Mouse (Mus musculus) C2C12 (cell line): Measurements from ENCODE around the gene Pla2g2f. TPM values are rescaled to one million over a fixed set of nuclear protein-coding genes. Genes with fewer than 3 reads are reported as not detected.

ENCODE experiments used
- H3K27me3 ChIP-seq: one replicate; pipeline ENCODE4 v1.6.1; 2011; ENCODE audit not compliant: control insufficient read depth, insufficient read depth, insufficient read length
- H3K36me3 ChIP-seq: one replicate; pipeline ENCODE4 v1.6.1; 2011; ENCODE audit not compliant: control insufficient read depth, insufficient read depth
- H3K4me3 ChIP-seq: one replicate; pipeline ENCODE4 v1.5.1; 2011; ENCODE audit warnings: mild to moderate bottlenecking, control low read depth; ENCODE audit not compliant: poor library complexity, insufficient read depth, severe bottlenecking
- H3K79me2 ChIP-seq: one replicate; pipeline ENCODE4 v1.6.1; 2011; ENCODE audit not compliant: control insufficient read depth, insufficient read depth
- H3K79me3 ChIP-seq: one replicate; pipeline ENCODE4 v1.6.1; 2011; ENCODE audit warnings: low read depth, control low read depth
- H3ac ChIP-seq: one replicate; pipeline ENCODE3; 2011; ENCODE audit warnings: low read depth; ENCODE audit not compliant: control insufficient read depth, insufficient read length
- CEBPB ChIP-seq: IDR thresholded peaks from one replicate; pipeline ENCODE4 v1.6.1; 2011; ENCODE audit warnings: low read depth, mild to moderate bottlenecking, control low read depth, moderate library complexity
- CTCF ChIP-seq: IDR thresholded peaks from one replicate; pipeline ENCODE4 v1.5.1; 2011; ENCODE audit not compliant: control insufficient read depth, insufficient read depth, insufficient read length
- FOSL1 ChIP-seq: IDR thresholded peaks from one replicate; pipeline ENCODE4 v1.8.0; 2011; ENCODE audit warnings: mild to moderate bottlenecking, low read length; ENCODE audit not compliant: poor library complexity, insufficient read depth, severe bottlenecking
- MAX ChIP-seq: IDR thresholded peaks from one replicate; pipeline ENCODE4 v1.6.1; 2011; ENCODE audit warnings: mild to moderate bottlenecking, control low read depth
- MYOD1 ChIP-seq: IDR thresholded peaks from one replicate; pipeline ENCODE4 v1.6.1; 2011; ENCODE audit warnings: low read depth; ENCODE audit not compliant: control insufficient read depth, insufficient read length
- MYOG ChIP-seq: IDR thresholded peaks from one replicate; pipeline ENCODE4 v1.6.1; 2011; ENCODE audit not compliant: control insufficient read depth, insufficient read length; ENCODE audit errors: extremely low read depth
- USF1 ChIP-seq: IDR thresholded peaks from one replicate; pipeline ENCODE4 v1.6.1; 2011; ENCODE audit warnings: low read depth, mild to moderate bottlenecking, control low read depth, moderate library complexity
- polyA plus RNA-seq: library from polyadenylated mRNA; unstranded; fragments of >200 nt; fragmentation: generic; extraction: Trizol; gene quantifications from one replicate; pipeline ENCODE4 v1.2.1, GENCODE M21; 2012; ENCODE audit warnings: missing spikeins

Pla2g2f gene
- polyA plus RNA-seq, 1 experiment, result not detected

DNA sequence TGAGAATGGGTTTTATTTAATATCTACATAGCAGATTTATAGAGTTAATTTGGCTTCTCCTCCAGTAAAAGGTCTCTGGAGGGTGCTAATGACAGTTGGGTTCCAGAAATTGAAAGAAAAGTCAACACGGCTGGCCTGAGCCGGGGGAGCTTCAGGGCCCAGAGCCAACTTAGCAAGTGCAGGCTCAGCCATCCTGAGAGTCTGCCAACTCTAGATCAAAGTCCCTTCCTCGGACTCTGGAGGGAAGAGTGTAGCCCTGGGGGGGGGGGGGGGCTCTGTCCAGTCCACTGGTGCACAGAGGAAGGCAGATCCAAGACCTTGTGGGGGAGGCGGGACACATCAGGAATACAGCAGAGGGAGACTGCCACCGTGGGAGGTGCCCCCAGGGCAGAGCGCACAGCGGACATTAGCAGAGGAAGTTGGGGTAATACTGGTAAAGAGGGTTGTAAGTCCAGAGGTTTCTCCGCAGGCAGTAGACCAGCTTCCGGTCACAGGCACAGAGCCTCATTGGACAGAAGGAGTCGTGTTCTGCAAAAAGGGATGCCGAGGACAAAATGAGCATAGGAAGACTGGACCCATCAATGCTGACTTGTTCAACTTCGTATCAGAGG, 42.8 kb upstream of the Pla2g2f start:
- TF ChIP-seq MYOD1 (no peak), FOSL1 (no peak), CTCF (no peak)
- Histone ChIP-seq H3K79me2 (no peaks in the 10 kb centered on the region), H3K79me3 (no peaks in the 10 kb centered on the region), H3ac (no peak overlapping the region), H3K36me3 (no peaks in the 10 kb centered on the region), H3K27me3 (peaks cover 18% of the 10 kb centered on the region), H3K4me3 (no peak overlapping the region)

DNA sequence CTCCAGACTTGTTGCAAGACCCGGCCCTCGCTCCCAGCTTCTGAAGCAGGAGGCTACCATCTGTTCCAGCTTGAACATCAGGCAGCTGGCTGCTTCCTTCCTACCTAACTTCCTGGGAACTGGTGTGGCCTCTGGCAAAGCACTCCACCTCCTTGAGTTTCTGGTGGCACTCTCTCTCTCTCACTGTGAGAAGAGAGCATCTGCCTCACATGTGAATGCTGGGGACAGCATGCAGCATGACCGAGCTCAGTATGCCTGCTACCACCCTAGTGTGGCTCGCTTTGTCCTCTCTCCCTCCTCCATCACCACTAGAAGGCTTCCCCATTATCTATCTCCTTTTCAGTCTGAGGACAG, 39.8 kb upstream of the Pla2g2f start:
- no peaks in the 10 kb centered on the region for H3K36me3 ChIP-seq
- no peak overlapping the region for H3ac ChIP-seq
- no peak overlapping the region for H3K4me3 ChIP-seq
- TF ChIP-seq MAX (no peak), USF1 (no peak), FOSL1 (no peak), MYOG (no peak), CEBPB (no peak), CTCF (no peak), MYOD1 (no peak)
- no peaks in the 10 kb centered on the region for H3K79me3 ChIP-seq
- H3K79me2 ChIP-seq, result no peaks in the 10 kb centered on the region
- peaks cover 24% of the 10 kb centered on the region for H3K27me3 ChIP-seq

DNA sequence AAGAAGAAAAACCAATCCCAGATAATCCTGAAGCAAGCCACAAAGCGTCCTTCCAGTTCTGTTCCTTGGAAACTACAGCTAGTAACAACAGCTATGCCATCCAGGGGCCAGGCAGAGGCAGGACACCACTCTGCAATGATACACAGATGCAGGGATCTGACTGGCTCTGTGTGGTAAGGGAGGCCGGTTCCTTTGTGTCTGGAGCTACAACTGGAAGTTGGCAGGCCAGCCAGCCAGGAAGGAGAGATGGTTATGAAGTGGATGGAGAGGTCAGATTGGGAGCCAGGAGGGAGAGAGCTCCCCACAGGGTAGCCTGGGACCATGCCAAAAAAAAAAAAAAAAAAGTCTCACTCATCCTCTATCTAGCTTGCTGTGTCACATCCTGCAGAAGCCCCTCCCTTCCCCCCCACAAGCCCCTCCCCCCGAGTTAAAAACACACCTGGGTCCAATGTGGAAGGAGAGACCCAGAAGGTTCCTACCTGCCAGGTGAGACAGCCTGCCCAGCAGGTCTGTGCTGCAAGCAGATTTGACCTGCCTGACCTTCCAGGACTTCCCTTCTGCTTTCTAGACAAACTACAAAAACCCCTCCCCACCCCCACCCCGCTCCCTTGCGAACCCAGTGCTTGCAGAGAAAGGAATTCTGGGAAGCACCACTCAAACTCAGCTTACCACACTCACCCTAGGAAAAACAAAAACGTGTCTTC, 39.2 kb upstream of the Pla2g2f start:
- Histone ChIP-seq H3K79me2 (no peaks in the 10 kb centered on the region), H3K4me3 (no peak overlapping the region), H3K79me3 (no peaks in the 10 kb centered on the region), H3ac (no peak overlapping the region), H3K36me3 (no peaks in the 10 kb centered on the region), H3K27me3 (peaks cover 24% of the 10 kb centered on the region)
- TF ChIP-seq USF1 (no peak), CTCF (no peak), FOSL1 (no peak), CEBPB (no peak), MYOD1 (no peak), MAX (no peak), MYOG (no peak)

DNA sequence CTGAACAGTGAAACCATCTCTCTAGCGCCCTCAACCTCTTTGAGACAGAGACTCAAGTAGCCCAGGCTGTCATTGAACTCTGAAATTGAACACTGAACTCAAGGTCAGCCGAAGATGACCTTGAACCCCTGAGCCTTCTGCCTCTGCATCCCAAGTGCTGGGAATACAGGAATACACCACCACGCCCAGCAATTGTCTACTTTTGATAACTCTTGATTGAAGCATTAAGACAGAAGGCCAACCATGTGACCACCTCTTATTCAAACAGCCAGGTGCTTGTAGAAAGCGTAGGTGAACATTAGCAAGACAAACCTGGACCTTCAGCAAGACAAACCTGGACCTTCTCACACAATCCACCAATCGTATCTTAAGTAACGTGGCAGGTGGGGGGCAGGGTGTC, 36.9 kb upstream of the Pla2g2f start:
- no peaks in the 10 kb centered on the region for H3K79me3 ChIP-seq
- no peaks in the 10 kb centered on the region for H3K79me2 ChIP-seq
- peaks cover 19% of the 10 kb centered on the region for H3K27me3 ChIP-seq
- no peak overlapping the region for H3ac ChIP-seq
- H3K36me3 ChIP-seq, result no peaks in the 10 kb centered on the region
- H3K4me3 ChIP-seq, result no peak overlapping the region
- TF ChIP-seq CEBPB, result no peak
- no peak for TF ChIP-seq MYOG
- TF ChIP-seq FOSL1, result no peak

DNA sequence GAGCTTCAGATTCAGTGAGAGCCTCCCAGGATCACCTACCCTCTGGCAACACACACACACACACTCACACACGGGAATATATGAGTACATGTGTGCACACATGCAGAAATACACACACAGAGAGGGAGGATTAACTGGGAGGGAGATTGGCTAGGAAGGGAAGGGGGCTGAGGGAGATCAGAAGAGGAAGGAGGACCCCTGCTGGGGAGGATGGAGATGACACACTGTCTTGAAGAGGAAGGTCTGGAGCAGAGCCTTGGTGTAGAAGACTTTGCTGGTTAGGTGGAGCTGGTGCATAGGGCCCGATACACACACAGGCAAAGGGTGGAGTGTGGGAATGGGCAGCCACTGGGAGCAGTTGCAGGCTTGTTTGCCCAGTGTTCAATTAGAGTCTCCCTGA, 35.9 kb upstream of the Pla2g2f start:
- H3K79me2 ChIP-seq, result no peaks in the 10 kb centered on the region
- TF ChIP-seq FOSL1 (no peak), CTCF (no peak), MYOD1 (no peak), CEBPB (no peak), USF1 (no peak), MYOG (no peak), MAX (no peak)
- H3K27me3 ChIP-seq, result peaks cover 19% of the 10 kb centered on the region
- H3ac ChIP-seq, result no peak overlapping the region
- no peaks in the 10 kb centered on the region for H3K36me3 ChIP-seq
- H3K4me3 ChIP-seq, result no peak overlapping the region
- no peaks in the 10 kb centered on the region for H3K79me3 ChIP-seq

DNA sequence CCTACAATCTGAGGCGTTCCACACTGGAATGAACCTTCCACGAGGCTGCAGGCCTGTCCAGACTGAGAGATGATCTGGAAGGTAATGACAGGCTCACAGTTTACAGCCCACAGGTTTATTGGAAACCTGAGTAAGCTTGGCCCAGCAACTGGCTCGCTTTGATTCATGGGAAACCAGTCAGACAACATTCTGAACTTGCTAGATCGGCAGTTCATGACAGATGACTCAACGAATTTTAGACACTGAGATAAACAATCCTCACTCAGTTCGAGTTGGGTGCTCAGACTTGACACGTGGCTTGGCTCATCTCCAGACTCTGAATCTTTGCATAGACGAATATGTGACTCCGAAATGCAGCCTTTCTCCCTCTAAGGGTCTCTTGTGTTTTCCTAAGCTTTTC, 35.2 kb upstream of the Pla2g2f start:
- TF ChIP-seq MAX (no peak), USF1 (no peak), CTCF (no peak), CEBPB (no peak), MYOD1 (no peak), FOSL1 (no peak), MYOG (no peak)
- Histone ChIP-seq H3K79me3 (no peaks in the 10 kb centered on the region), H3ac (no peak overlapping the region), H3K27me3 (peaks cover 17% of the 10 kb centered on the region), H3K4me3 (no peak overlapping the region), H3K36me3 (no peaks in the 10 kb centered on the region), H3K79me2 (no peaks in the 10 kb centered on the region)
